Mouse (Mus musculus) urinary bladder, postnatal 14 days (tissue): ENCODE results near the gene Gzmm.

Source experiments
- DNase-seq: peaks from one replicate; pipeline ENCODE4 v3.0.0; 2021; ENCODE audit warnings: low spot score

The Gzmm gene

GRCm38 (mm10) chr10:79688720-79689119 lies at the start of gene Gzmm:
TSS of gene Gzmm (plus strand) at chr10:79689020.
- no peak for DNase-seq

- no peak for DNase-seq
These were observed 43.1 kb upstream of the Gzmm start, which contains the start of gene Odf3l2 for GRCm38 (mm10) chr10:79645711-79646110. TSS of gene Odf3l2 (minus strand) at chr10:79645738.

GRCm38 (mm10) chr10:79649070-79649751 lies 39.6 kb upstream of the Gzmm start:
- DNase-seq = peak; percentile 78

- no peak for DNase-seq
These were observed 36.0 kb upstream of the Gzmm start for GRCm38 (mm10) chr10:79652789-79653188.

- DNase-seq = no peak
These were observed 33.8 kb upstream of the Gzmm start for GRCm38 (mm10) chr10:79654946-79655395.

- DNase-seq = no peak
These were observed 30.0 kb upstream of the Gzmm start for GRCm38 (mm10) chr10:79658829-79659228.

- no peak for DNase-seq
These were observed 28.5 kb upstream of the Gzmm start for GRCm38 (mm10) chr10:79660298-79660697.

GRCm38 (mm10) chr10:79661861-79662260 lies 27.0 kb upstream of the Gzmm start:
- no peak for DNase-seq

- peak; percentile 66 for DNase-seq
These were observed 24.6 kb upstream of the Gzmm start, which contains the start of gene Madcam1 for GRCm38 (mm10) chr10:79664131-79664665. TSS of gene Madcam1 (plus strand) at chr10:79664559.

GRCm38 (mm10) chr10:79665051-79665450 lies 23.8 kb upstream of the Gzmm start:
- DNase-seq = no peak

- no peak for DNase-seq
These were observed 22.3 kb upstream of the Gzmm start for GRCm38 (mm10) chr10:79666493-79666892.

- DNase-seq = no peak
These were observed 20.7 kb upstream of the Gzmm start for GRCm38 (mm10) chr10:79668076-79668475.

- peak; percentile 87 for DNase-seq
These were observed 19.8 kb upstream of the Gzmm start, which contains the start of gene Tpgs1 for GRCm38 (mm10) chr10:79668771-79669575. TSS of gene Tpgs1 (plus strand) at chr10:79669369.

- peak; percentile 73 for DNase-seq
These were observed 19.2 kb upstream of the Gzmm start for GRCm38 (mm10) chr10:79669576-79670057.

- no peak for DNase-seq
These were observed 18.5 kb upstream of the Gzmm start for GRCm38 (mm10) chr10:79670071-79670888.

GRCm38 (mm10) chr10:79671396-79672087 lies 17.3 kb upstream of the Gzmm start:
- DNase-seq = no peak

GRCm38 (mm10) chr10:79672088-79672455 lies 16.7 kb upstream of the Gzmm start:
- DNase-seq = no peak

GRCm38 (mm10) chr10:79673054-79673453 lies 15.8 kb upstream of the Gzmm start:
- DNase-seq = no peak

- no peak for DNase-seq
These were observed 13.3 kb upstream of the Gzmm start for GRCm38 (mm10) chr10:79675346-79676035.
